Mouse (Mus musculus) liver, embryonic 14.5 days (tissue): ENCODE measurements around the gene Epb41l1.

Source experiments
- CTCF ChIP-seq: IDR thresholded peaks from 2 replicates; pipeline ENCODE4 v1.5.1; 2016; ENCODE audit warnings: antibody characterized with exemption, low read depth, control low read depth
- EP300 ChIP-seq: IDR thresholded peaks from 2 replicates; pipeline ENCODE4 v1.6.1; 2016; ENCODE audit warnings: antibody characterized with exemption, low read depth

DNA sequence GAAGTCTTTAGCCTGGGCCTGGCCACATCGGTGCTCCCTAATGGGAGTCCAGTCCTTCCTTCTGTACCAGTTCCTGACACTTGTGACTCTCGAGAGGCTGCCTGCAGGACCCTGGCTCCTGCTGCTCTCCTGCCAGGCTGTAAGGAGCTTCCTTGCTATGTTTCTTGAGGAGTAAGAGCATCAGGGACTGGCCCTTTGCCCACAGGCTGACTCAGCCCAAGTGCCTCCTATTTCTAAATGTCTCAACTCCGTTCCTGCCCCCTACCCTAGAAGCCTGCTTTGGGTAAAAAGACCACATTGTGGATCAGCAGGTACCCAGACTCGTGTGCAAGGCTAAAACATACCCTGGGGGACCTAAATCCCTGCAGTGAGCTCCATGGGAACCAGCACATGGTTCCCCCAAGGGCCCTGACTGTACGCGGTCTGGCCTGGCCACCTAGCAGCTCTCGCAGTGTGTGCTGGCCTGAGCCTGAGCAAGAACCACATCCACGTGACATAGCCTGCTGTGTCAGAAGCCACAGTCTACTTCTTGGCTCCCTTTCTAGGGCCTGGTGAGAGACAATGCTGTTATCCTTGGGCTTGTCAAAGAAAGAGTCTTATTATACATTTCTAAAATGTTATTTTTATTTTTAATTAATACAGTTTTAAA lies 67.6 kb downstream of the Epb41l1 start:
- no peak for TF ChIP-seq CTCF
- no peak for TF ChIP-seq EP300
